Mouse (Mus musculus) stomach, embryonic 14.5 days (tissue): ENCODE results near the gene Racgap1. TPM values are rescaled to one million over a fixed set of nuclear protein-coding genes. Genes with fewer than 3 reads are reported as not detected.

Experiments
- ATAC-seq: fragments of 200-750 bp; cut with Nextera tagmentation; 2 replicates; pipeline ENCODE4 v1.8.0; 2017; ENCODE audit warnings: low read depth, moderate TSS enrichment; ENCODE audit not compliant: insufficient number of reproducible peaks, insufficient read depth, low FRiP score
- H3K27ac ChIP-seq: fragments of 300-500 bp; sonication (generic); 2 replicates; pipeline ENCODE4 v1.5.1; 2014; ENCODE audit warnings: mild to moderate bottlenecking, low read length, moderate library complexity, mixed read lengths
- H3K27me3 ChIP-seq: fragments of 300-500 bp; sonication (generic); 2 replicates; pipeline ENCODE4 v1.6.1; 2014; ENCODE audit warnings: low read length, control low read depth, mixed read lengths; ENCODE audit not compliant: control insufficient read depth, insufficient read depth
- H3K36me3 ChIP-seq: fragments of 300-500 bp; sonication (generic); 2 replicates; pipeline ENCODE4 v1.6.1; 2014; ENCODE audit warnings: mild to moderate bottlenecking, control low read depth, low read length, moderate library complexity, mixed read lengths; ENCODE audit not compliant: control insufficient read depth, insufficient read depth
- H3K4me1 ChIP-seq: fragments of 300-500 bp; sonication (generic); 2 replicates; pipeline ENCODE4 v1.6.1; 2014; ENCODE audit warnings: low read length, control low read depth, mixed read lengths; ENCODE audit not compliant: control insufficient read depth, insufficient read depth
- H3K4me2 ChIP-seq: fragments of 300-500 bp; sonication (generic); replicated peaks from 2 replicates; pipeline ENCODE4 v1.6.1; 2014; ENCODE audit warnings: low read depth, low read length, control low read depth
- H3K4me3 ChIP-seq: fragments of 300-500 bp; sonication (generic); 2 replicates; pipeline ENCODE4 v1.5.1; 2014; ENCODE audit warnings: low read depth, low read length, control low read depth
- H3K9ac ChIP-seq: fragments of 300-500 bp; sonication (generic); replicated peaks from 2 replicates; pipeline ENCODE4 v1.6.1; 2014; ENCODE audit warnings: low read depth, mild to moderate bottlenecking, control low read depth, low read length, moderate library complexity, mixed read lengths
- H3K9me3 ChIP-seq: fragments of 300-500 bp; sonication (generic); 2 replicates; pipeline ENCODE4 v1.6.1; 2016; ENCODE audit warnings: low read depth, low read length, control low read depth; ENCODE audit not compliant: control insufficient read depth
- WGBS: fragments of 180-500 bp; shearing (Covaris S2); extraction: QIAGEN DNeasy Blood & Tissue Kit; methylation state at CpG from one replicate; pipeline ENCODE4 v1.1.7; 2014; 5-methylcytosine and 5-hydroxymethylcytosine counted together
- polyA plus RNA-seq: library from polyadenylated mRNA; unstranded; fragments of >200 nt; fragmentation: Nextera tagmentation; extraction: Ambion mirVana; gene quantifications from 2 replicates; pipeline ENCODE4 v1.2.1, GENCODE M21; 2014

The Racgap1 gene
- polyA plus RNA-seq, 1 experiment from 2014 or later = 108 TPM

DNA sequence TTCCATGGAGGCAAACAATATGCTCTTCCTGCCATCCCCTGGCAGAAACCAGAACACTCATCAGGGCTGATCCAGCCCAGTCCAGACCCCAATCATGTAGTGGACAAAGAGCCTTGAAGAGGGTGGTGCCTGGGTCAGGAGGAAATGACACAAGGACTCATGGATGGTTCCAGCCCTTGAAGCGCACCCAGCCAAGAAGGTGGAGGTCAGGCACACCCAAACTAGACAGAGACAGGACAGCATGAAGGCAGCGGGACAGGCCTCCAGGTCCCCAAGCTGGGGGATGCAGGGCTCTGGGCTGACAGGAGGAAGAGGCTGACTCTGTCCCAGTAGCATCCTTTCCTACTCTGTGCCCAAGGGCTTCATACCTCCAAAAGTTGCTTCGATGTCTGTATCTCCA, 64.9 kb downstream of the Racgap1 start:
- WGBS = 91% methylated on average over 3 of the region's 3 CpGs

DNA sequence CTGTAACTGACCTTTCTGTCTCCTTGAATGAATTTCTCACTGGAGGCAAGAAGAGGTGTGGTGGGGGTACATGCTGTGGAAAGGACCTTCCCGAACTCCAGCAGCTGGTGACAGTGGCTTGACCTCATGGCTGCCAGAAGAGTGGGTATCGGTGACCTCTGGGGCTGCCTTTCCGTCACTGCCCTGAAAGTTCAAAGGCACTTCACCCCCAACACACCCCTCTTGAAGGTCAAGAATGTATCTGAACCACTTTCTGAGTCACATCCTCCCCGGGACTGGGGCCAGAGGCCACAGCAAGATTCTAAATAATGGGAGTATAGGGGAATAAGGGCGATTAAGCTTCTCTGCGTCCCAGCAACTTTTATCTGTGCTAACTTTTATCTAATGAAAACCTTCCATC, 65.7 kb downstream of the Racgap1 start:
- Histone ChIP-seq H3K4me1 (peaks cover 18% of the 10 kb centered on the region), H3K27me3 (peaks cover 84% of the 10 kb centered on the region), H3K9me3 (no peaks in the 10 kb centered on the region), H3K27ac (no peak overlapping the region), H3K36me3 (no peaks in the 10 kb centered on the region), H3K4me2 (no peak overlapping the region), H3K4me3 (no peak overlapping the region), H3K9ac (no peak overlapping the region)
- 53% methylated on average over 6 of the region's 6 CpGs for WGBS
- no peak for ATAC-seq

More for the DNA sequence above, 64.9 kb downstream of the Racgap1 start:
- peaks cover 84% of the 10 kb centered on the region for H3K27me3 ChIP-seq
- H3K27ac ChIP-seq = no peak overlapping the region
- H3K9ac ChIP-seq = no peak overlapping the region
- no peak for ATAC-seq
- H3K36me3 ChIP-seq = no peaks in the 10 kb centered on the region
- H3K4me1 ChIP-seq = peaks cover 21% of the 10 kb centered on the region
- H3K4me3 ChIP-seq = no peak overlapping the region
- H3K4me2 ChIP-seq = no peak overlapping the region
- no peaks in the 10 kb centered on the region for H3K9me3 ChIP-seq

DNA sequence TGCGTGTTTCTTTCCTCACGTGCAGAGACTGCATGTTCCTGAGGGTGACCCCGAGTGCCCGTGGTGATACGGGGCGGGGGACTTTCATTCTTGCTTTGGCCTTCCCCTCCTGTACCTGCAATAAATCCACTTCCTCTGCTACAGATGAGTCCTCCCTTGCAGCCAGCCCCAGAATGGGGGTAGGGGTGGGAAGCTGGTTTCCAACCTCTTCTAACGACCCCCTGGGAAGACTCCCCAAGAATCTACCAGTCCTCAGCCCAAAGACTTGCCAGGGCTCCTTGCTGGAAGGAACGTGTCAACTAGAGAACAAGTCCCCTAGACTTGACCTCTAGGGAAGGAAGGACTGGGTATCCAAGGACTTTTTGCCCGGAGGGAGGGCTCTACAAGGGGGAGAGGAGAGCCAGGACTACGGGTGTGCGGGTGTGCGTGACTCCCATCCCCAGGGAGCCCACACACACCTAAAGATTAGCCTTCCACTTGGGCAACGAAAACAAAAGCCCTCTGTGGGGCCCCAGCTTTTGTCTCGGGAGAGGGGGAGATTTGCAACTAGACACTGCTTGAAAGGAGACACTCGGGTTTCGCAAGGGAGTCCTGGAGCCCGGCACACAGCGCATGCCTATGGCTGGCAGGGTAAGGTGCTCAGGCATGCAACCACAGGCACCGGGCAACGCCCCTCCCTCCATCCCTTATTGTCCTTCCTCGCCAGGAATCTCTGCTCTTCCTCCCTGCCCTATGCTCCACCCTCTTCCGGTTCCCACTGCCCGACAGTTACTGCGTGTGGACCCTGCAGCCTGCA, 66.9 kb downstream of the Racgap1 start:
- H3K4me1 ChIP-seq = peaks cover 14% of the 10 kb centered on the region
- peaks cover 76% of the 10 kb centered on the region for H3K27me3 ChIP-seq
- H3K4me3 ChIP-seq = peak overlapping the region; percentile 25; the same call in 1 of the 2 replicates
- H3K9me3 ChIP-seq = no peaks in the 10 kb centered on the region
- 3% methylated on average over 24 of the region's 24 CpGs for WGBS
- ATAC-seq = peak; percentile 56
- H3K9ac ChIP-seq = no peak overlapping the region
- H3K4me2 ChIP-seq = peak overlapping the region; percentile 40
- no peak overlapping the region for H3K27ac ChIP-seq
- H3K36me3 ChIP-seq = no peaks in the 10 kb centered on the region

GRCm38 (mm10) chr15:99583463-99584344, 67.8 kb downstream of the Racgap1 start:
- Histone ChIP-seq H3K9me3 (no peaks in the 10 kb centered on the region), H3K9ac (no peak overlapping the region; the same call in 1 of the 2 replicates), H3K36me3 (no peaks in the 10 kb centered on the region), H3K4me1 (peaks cover 14% of the 10 kb centered on the region), H3K4me3 (peak overlapping the region; percentile 25), H3K27me3 (peaks cover 67% of the 10 kb centered on the region), H3K27ac (no peak overlapping the region), H3K4me2 (peak overlapping the region; percentile 40)
- WGBS = 3% methylated on average over 54 of the region's 54 CpGs
- ATAC-seq = 0 out of 2 replicates have a peak, but pooled peaks have one; percentile 35

DNA sequence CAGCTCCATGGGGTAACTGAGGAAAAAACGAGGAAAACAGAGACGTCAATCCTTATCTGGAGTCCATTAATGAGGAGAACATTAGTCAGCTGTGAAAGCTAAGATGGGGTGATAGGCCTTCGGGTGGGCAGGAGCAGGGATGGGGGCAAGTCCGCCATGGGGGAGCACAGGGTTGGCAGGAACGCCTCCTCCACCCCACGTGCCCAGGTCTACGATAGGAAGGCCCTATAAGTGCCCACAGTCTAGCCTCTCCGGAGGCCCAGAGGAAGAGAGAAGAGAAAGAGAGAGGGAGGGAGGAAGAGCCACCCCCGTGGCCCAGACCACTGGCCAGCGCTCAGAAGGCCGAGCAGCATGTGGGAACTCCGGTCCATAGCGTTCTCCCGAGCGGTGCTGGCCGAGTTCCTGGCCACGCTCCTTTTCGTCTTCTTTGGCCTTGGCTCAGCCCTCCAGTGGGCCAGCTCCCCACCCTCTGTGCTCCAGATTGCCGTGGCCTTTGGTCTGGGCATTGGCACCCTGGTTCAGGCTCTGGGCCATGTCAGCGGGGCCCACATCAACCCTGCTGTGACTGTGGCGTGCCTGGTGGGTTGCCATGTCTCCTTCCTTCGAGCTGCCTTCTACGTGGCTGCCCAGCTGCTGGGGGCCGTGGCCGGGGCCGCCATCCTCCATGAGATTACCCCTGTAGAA, 72.5 kb downstream of the Racgap1 start, which contains the start of gene Aqp2:
TSS of gene Aqp2 (plus strand) at position 254 of the 684 bp plus-strand sequence.
- Histone ChIP-seq H3K4me1 (peaks cover 4% of the 10 kb centered on the region; the same call in 1 of the 2 replicates), H3K4me3 (no peak within 1 kb of the TSS), H3K27ac (no peak within 1 kb of the TSS), H3K9me3 (no peaks in the 10 kb centered on the region), H3K4me2 (no peak within 1 kb of the TSS), H3K36me3 (no peaks in the 10 kb centered on the region), H3K9ac (no peak within 1 kb of the TSS), H3K27me3 (peaks cover 23% of the 10 kb centered on the region)
- no peak for ATAC-seq
- WGBS = 84% methylated on average over 26 of the region's 26 CpGs

Other genes with a start within 250 kb of the Racgap1 start
- gene Nckap5l, start 193.9 kb downstream of the Racgap1 start, polyA plus RNA-seq = 8.9 and 9.3 TPM in 2 replicates
- gene Bcdin3d, start 176.9 kb downstream of the Racgap1 start, polyA plus RNA-seq = 12.9 and 16.7 TPM in 2 replicates
- 0.29 and 0.42 TPM in 2 replicates for gene Faim2, start 123.5 kb downstream of the Racgap1 start, polyA plus RNA-seq
- not detected in 2 replicates for gene Aqp2, start 72.6 kb downstream of the Racgap1 start, polyA plus RNA-seq
- gene Aqp5, start 60.9 kb downstream of the Racgap1 start, polyA plus RNA-seq = 0.21 and 0.72 TPM in 2 replicates
- not detected in 2 replicates for gene Aqp6, start 50.3 kb downstream of the Racgap1 start, polyA plus RNA-seq
- gene Asic1, start 18.7 kb upstream of the Racgap1 start, polyA plus RNA-seq = 1.5 and 1.8 TPM in 2 replicates
- gene Smarcd1, start 50.5 kb upstream of the Racgap1 start, polyA plus RNA-seq = 37.8 and 40.1 TPM in 2 replicates
- not detected in 2 replicates for gene Gm17349, start 53.8 kb upstream of the Racgap1 start, polyA plus RNA-seq
- gene Gpd1, start 65.9 kb upstream of the Racgap1 start, polyA plus RNA-seq = 0.20 and 0.21 TPM in 2 replicates
- 181 and 193 TPM in 2 replicates for gene Cox14, start 74.0 kb upstream of the Racgap1 start, polyA plus RNA-seq
- 77.0 and 78.7 TPM in 2 replicates for gene Cers5, start 121.2 kb upstream of the Racgap1 start, polyA plus RNA-seq
- gene Lima1, start 223.8 kb upstream of the Racgap1 start, polyA plus RNA-seq = 69.4 and 78.0 TPM in 2 replicates